Mouse (Mus musculus) forelimb bud, embryonic 11.5 days (tissue): ENCODE measurements at regions not wholly inside any gene's neighbourhood (a gene's known extent, or its start where the extent isn't known, plus 50 kb on each side); places are given as distances from the start of the nearest gene placed in this dataset.
"Not testable (repeated sequence)": the region's sequence is repeated elsewhere in the genome, so short reads cannot be mapped to it uniquely, and the experiment has no call there.

Experiments used
- DNase-seq: peaks from one replicate; pipeline ENCODE4 v3.0.0-alpha.2; 2012; ENCODE audit warnings: low read depth, low spot score

DNA sequence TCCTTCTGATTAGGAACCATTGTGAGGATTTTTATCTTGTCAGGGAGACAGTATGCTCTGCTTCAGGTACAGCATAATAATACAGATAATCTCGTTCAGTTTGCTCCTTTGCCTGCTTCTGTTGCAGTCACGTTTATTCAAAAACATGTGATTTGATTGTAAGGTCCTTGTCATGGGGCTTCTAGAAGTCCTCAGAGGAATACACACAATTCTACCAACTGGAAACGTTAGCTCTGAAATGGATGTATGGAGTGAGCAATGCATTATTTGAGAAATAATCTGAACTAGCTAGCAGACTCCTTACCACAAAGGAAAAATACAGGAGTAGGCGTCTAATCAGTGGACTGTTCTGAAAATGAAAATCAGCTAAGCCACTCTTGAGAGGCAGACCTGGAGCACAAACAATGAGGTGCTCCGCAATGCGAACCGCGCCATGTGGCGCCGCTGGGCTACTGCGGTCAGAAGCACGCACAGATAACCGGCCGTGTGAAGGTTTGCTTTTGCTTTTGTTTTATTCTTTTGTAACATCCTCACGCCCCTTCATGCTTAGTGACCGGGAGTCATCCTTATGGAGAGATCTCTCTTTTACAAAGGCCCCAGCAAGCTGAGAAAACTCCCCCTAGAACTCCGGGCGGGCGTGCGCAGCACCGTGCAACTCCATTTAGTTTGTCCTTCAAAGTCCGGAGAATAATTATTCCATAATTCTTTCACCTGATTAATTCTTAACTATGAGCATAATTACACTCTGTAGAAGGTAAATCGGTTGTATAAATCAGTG lies 419.7 kb downstream of the Nova1 start:
- DNase-seq = peak; percentile 47

- DNase-seq = no peak
Measured at GRCm38 (mm10) chr12:46395245-46395644, 423.5 kb downstream of the Nova1 start.

- no peak for DNase-seq
Measured at GRCm38 (mm10) chr12:46393769-46394168, 425.0 kb downstream of the Nova1 start.

DNA sequence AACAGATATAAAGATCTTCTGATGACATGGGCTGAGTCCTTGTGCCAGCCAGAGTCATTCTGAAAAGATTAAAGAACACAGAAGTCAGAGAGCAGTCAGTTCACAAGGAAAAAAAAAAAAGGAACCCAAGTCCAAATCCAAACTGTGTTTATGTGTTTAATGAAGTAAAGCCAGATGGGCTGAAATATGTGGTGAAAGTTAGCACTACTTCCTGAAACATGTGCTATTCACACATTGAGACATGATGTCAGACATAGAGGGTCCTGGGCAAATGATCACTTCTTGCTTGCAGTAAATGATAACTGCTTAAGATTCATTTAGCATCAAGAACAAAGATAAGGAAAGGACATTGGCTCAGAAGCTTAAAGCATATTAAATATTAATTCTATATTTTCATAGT lies 439.8 kb downstream of the Nova1 start:
- DNase-seq = no peak

DNA sequence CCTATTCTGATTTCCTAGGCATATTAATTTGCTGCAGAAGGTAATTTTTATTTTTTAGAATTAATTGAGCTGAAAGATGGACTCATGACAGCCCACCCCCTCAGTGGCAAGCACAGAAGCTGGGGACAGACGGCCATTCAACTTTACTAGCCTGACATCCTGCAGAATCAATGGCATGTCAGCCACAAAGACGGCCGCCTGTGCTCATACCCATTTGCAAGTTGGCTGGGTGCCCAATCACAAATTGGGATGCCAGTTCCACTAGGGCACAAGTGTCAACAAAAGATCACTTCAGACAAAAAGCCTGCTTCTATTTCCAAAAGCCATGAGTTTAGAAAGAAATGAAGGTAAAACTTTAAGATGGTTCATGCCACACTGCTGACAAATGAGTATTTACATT lies 447.0 kb downstream of the Nova1 start:
- no peak for DNase-seq

DNA sequence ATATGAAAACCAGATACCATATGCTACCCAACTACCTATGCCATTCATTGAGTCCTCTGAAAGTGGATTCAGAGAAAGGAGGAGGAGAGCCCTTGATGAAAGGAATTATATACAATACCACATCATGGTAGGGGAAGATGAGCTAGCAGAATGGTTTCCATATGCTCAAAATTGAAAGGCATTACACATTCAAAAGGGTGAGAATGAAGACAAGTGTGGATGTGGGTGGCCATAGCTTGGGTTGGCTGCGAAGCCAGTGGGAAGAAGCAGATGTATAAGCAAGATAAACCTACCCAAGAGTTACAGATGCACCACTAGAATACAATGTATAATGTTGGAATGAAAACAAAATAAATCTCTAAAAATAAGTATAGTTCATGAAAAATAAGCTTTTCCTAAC lies 485.4 kb downstream of the Nova1 start:
- no peak for DNase-seq

DNA sequence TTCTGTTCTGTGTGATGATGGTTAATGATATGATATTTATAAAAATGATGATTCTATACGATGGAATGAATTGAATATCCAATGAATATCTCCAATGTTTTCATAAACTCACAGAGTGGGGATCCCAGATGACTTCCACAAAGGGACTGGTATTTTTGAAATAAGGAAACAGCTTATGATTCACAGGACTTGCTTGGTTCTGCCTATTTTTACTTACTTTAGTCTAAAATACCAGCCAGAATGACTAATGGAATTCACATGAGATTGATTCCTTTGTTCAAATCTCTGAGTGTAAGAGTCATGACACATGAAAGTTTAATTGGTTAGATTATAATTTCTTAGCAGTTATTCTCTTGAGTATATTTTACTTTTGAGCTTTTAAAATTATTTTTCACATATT lies 490.9 kb downstream of the Nova1 start:
- no peak for DNase-seq

DNA sequence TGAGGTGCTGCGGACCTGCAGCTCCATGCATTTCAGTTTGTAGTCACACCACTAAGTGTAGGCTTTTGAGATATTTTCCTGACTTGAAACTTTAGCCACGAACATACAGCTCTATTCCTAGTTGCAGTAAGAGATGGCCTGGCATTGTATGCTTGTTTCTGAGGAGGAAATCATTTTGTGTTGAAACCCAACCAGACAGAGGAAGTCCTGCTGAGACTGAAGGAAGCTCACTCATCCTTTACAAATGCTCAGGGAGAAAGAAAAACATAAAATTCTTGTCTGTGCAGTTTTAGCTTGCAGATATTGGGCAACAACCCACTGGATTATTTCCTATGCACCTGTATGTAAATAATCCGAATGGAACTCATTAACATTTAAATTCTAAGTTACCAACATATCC lies 495.5 kb downstream of the Nova1 start:
- no peak for DNase-seq

GRCm38 (mm10) chr12:46303136-46303797 lies 515.5 kb downstream of the Nova1 start:
- no peak for DNase-seq

DNA sequence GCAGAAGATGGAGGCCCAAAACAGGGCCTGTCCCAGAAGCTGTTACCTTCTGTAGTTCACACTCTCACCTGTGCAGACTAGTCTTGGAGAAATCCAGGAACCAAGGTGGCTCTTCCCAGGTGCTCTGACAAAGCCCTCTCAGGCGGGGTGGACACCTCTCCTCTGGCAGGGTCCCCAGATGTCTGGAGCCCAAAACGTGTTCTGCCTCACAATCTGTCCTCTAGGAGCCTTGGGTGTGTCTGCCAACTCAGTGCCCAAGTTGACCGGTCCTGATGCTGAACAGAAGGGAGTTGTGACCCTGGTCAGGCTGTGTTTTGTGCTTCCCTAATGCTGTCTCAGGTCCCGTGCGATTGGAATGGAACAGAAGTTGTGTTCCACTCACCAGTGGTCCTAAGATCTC lies 519.8 kb downstream of the Nova1 start:
- no peak for DNase-seq

- DNase-seq = no peak
Measured at GRCm38 (mm10) chr12:46284519-46284918, 534.2 kb downstream of the Nova1 start.

DNA sequence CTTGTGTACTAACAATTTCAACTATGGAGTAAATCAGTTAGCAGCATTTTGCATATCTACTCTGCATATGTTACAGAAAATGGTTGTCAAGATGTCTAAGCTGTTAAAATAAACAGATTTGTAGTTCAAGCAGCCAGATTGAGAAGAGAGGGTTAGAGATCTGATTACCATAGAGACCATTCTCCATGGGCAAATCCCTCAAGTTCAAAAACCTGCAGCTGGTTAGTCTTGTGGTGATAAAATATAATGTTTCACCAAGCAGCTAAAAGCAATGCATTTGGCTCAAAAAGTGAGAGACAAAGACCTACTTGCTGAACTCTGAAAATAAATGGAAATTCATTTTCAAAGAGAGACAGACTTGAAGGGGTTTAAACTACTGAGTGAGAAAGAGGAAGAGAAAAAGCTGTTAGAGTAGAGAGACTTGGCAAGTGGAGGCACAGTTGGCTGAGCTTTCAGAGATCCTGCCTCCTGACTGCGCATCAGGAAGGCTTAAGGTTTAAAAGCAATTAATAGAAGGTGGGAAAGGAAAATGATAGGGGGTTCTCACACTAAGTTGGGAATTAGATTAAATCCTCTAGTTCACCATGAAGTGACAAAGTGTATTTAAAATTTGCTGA lies 570.2 kb downstream of the Nova1 start:
- no peak for DNase-seq

DNA sequence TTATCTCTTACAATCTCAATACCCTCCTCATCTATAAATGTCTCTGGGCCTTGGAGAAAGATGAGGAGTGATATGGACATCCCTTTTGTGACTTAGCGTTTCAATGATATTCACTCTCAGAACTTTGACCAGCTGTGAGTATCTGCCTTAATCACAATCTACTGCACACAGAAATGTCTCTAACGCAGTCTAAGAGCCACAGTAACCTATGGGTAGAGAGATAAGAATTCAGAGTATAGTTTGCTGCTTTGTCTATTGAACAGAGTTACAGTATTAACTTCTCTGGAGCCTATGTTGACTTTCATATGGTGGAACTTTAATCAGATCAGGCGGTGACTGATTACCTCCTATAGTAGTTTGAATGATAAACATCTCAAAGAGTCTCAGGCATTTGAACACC lies 573.8 kb downstream of the Nova1 start:
- DNase-seq = no peak

DNA sequence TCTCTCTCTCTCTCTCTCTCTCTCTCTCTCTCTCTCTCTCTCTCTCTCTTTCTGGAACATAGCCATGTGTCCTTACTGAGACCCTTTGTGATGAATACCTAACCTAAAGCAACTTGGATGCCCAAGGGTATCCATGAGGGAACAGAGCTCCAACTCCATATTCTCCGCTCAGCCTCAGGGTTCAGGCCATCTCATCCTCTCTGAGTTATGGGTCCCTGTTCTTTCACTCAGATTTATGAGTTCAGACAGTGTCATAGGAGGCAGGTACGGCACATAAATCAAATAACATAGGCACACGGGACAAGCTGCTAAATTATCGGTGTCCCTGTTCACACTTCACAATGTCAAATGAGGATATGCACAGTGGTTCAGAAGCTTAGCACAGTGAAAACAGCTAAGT lies 586.4 kb downstream of the Nova1 start:
- peak; percentile 2 for DNase-seq

- DNase-seq = not testable (repeated sequence)
Measured at GRCm38 (mm10) chr12:46215328-46215727, 603.4 kb downstream of the Nova1 start.

- DNase-seq = no peak
Measured at GRCm38 (mm10) chr12:46199076-46199475, 619.7 kb downstream of the Nova1 start.

DNA sequence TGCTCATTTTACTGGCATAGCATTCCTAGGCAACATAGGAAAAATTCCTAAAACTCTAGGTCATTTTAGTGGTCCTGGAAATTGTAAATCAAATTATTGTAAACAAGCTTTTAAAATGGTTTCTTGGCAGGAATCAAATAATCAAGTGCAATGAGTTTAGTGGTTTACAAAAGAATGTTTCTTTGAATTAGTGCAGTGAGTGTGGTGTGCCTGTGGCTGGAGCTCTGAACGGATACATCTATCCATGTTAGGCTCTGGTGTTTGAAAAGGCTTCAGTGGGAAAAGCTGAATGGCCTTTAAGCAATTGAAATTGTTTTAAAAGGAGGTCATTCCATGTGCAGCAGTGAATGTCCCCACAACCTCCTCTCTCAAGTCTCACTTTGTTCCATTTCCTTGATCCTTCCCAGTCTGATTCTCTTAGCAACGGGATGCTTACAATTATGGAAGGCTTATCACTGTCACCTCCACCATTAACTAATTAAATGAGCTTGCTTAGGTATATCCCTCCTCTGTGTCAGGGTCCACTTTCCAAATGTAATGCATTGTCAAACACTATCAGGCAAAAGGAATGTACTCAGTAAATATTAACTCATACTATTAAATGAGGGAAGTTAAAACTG lies 621.1 kb downstream of the Nova1 start:
- DNase-seq = no peak

DNA sequence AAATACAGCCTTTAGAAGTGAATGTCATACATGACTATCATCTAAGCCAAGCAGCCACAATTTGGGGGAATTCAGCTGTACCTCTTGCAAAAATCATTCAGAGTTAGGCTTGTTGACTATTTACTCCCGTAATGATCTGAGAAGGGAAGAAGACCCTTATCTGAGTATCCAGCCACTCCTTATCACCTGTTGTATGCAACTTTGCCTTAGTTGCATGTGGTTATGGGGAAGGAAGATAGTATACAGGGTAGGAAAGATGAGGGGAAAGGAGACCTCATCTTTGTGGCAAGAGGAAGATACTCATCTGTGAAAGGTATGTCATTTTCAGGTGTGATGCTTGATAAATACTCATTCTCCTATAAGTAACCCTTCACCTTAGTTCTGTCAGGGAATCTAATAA lies 624.6 kb downstream of the Nova1 start:
- no peak for DNase-seq
